Mouse (Mus musculus): ENCODE data around the gene Crb2. TPM values are rescaled to one million over a fixed set of nuclear protein-coding genes. Genes with fewer than 3 reads are reported as not detected.
A peak's percentile ranks its signal among the peaks of the same experiment; 100 is the strongest.

The Crb2 gene
- polyA plus RNA-seq, 1 experiment from 2014 or later: 30.4 TPM

DNA sequence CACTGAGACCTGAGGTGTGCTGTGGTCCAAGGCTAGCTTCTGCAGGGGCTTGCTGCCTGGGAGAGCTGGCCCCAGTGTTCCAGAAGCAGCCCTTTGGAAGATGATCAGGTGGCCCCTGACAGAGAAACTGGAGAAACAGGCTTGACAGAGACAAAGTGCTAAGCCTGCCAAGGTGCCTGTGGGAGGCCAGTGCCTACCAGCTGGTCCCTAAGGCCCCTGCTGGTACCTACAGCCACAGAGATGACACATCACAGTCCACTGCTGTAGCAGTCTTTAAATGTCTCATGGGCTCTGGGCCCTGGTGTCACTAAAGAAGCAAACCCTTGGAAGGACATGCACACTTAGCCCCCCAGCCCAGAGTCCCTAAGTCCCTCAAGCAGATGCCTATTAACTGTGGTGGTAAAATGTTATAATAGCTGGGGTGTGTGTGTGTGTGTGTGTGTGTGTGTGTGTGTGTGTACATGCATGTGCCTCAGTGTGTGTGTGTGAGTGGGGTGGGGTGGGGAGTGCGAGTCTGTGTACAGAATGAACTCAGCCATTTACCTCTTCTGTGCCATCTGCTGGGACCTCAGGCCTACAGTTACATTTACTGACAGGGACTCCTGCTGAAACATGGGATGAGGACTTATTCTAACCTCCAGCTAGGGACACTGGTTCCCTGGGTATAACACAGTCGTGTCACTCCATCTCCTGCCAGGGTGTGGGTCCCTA lies 19.7 kb upstream of the Crb2 start:
- peaks cover 59% of the 10 kb centered on the region for H3K27me3 ChIP-seq (ENCODE audit: poor library complexity, severe bottlenecking)
- H3K4me1 ChIP-seq: peaks cover 27% of the 10 kb centered on the region
- H3K36me3 ChIP-seq (replicated peaks): no peaks in the 10 kb centered on the region
- H3K4me3 ChIP-seq: no peak overlapping the region
- H3K27ac ChIP-seq: no peak overlapping the region
- no peak for DNase-seq (ENCODE audit: extremely low spot score, low spot score)
- H3K9me3 ChIP-seq: no peaks in the 10 kb centered on the region
- WGBS: 80% methylated on average over 2 of the region's 2 CpGs

DNA sequence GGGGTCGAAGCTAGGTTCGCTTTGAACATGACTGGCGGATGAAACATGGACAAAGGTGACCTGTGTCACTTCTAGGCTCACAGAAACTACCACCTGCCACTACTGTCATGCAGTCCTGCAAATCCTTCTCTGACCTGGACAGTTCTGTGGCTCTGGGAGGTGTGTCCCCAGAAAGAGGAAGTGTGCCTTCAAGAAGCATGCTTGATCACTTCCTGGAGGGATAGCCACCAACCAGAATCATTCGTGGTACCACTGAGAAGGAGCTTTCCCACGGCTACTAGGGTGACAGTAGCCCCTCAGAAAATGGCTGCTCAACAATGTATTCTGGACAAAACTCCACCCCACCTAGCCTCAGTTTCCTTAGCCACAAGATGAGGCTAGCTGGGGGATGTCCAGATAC lies 19.0 kb upstream of the Crb2 start:
- no peaks in the 10 kb centered on the region for H3K9me3 ChIP-seq
- no peak for DNase-seq (ENCODE audit: extremely low spot score, low spot score)
- WGBS: 87% methylated on average over 5 of the region's 5 CpGs
- H3K4me3 ChIP-seq: no peak overlapping the region
- H3K27me3 ChIP-seq (ENCODE audit: poor library complexity, severe bottlenecking): peaks cover 65% of the 10 kb centered on the region
- H3K4me1 ChIP-seq: peaks cover 27% of the 10 kb centered on the region
- no peaks in the 10 kb centered on the region for H3K36me3 ChIP-seq (replicated peaks)
- no peak overlapping the region for H3K27ac ChIP-seq

DNA sequence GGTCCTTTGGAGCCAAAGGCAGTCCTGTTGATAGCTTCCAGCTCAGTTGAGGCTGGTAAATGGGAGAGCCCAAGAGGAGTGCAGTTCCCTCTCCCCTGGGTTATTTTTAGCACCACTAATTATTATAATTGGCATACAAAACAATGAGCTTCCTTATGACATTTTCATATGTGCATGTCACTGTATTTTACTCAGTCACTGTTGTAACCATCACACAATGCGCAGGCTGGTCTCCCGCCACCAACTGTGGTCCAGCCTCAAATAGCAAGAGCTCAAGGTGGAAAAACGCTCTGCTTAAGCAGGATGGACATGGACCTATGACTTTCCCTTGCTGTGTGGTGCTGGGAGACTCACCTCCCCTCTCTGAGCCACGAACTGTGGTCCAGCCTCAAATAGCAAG lies 18.3 kb upstream of the Crb2 start:
- peaks cover 73% of the 10 kb centered on the region for H3K27me3 ChIP-seq (ENCODE audit: poor library complexity, severe bottlenecking)
- peaks cover 27% of the 10 kb centered on the region for H3K4me1 ChIP-seq
- DNase-seq (ENCODE audit: extremely low spot score, low spot score): no peak
- no peaks in the 10 kb centered on the region for H3K9me3 ChIP-seq
- no peak overlapping the region for H3K4me3 ChIP-seq
- no peaks in the 10 kb centered on the region for H3K36me3 ChIP-seq (replicated peaks)
- WGBS: 89% methylated on average over 4 of the region's 4 CpGs
- H3K27ac ChIP-seq: peak overlapping the region; percentile 58

DNA sequence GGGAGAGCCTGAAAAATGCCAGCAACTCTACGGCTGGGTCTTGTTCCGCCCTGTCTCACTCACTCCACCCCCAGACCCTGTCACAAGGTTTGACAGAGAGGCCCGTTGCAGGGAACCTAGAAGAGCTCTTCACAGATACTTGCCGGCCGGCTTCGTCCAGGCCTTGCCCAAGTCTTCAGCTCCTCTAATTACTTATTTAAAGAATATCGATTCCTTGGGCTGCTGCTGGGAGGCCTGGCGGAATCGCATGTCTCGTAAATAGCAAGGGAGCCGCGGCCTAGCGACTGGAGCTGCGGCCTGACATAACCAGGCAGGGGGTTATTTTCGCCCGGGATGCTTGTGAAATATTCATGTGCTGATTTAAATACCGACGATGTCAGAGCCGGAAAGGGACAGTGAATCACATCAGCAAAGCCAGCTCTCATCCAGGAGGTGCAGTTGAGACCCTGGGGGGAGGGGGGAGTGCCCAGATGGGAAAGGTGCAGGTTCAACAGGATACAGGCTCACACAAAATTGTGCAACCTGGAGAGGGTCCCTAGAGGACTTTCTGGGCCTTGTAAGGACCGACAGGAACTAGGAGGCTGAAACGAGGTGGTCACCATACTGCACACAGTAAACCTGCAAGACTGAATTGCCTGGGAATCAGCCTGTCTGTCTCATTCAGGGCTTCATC lies 17.6 kb upstream of the Crb2 start:
- peak overlapping the region; percentile 58 for H3K27ac ChIP-seq

GRCm38 (mm10) chr2:37760633-37761032 lies 15.4 kb upstream of the Crb2 start:
- 25% methylated on average over 6 of the region's 6 CpGs for WGBS
- H3K27me3 ChIP-seq (ENCODE audit: poor library complexity, severe bottlenecking): peaks cover 90% of the 10 kb centered on the region
- peaks cover 46% of the 10 kb centered on the region for H3K4me1 ChIP-seq
- DNase-seq (ENCODE audit: extremely low spot score, low spot score): no peak
- H3K36me3 ChIP-seq (replicated peaks): no peaks in the 10 kb centered on the region
- H3K9me3 ChIP-seq: no peaks in the 10 kb centered on the region
- no peak overlapping the region for H3K4me3 ChIP-seq
- no peak overlapping the region for H3K27ac ChIP-seq

More for the DNA sequence above, 17.6 kb upstream of the Crb2 start:
- peaks cover 78% of the 10 kb centered on the region for H3K27me3 ChIP-seq (ENCODE audit: poor library complexity, severe bottlenecking)
- peak overlapping the region; percentile 25 for H3K4me3 ChIP-seq
- DNase-seq (ENCODE audit: extremely low spot score, low spot score): no peak
- peaks cover 30% of the 10 kb centered on the region for H3K4me1 ChIP-seq
- no peaks in the 10 kb centered on the region for H3K9me3 ChIP-seq
- 25% methylated on average over 21 of the region's 21 CpGs for WGBS
- no peaks in the 10 kb centered on the region for H3K36me3 ChIP-seq (replicated peaks)

GRCm38 (mm10) chr2:37763638-37764037 lies 12.4 kb upstream of the Crb2 start:
- peaks cover 63% of the 10 kb centered on the region for H3K4me1 ChIP-seq
- H3K27ac ChIP-seq: no peak overlapping the region
- H3K4me3 ChIP-seq: no peak overlapping the region
- WGBS: 27% methylated on average over 3 of the region's 3 CpGs
- no peaks in the 10 kb centered on the region for H3K36me3 ChIP-seq (replicated peaks)
- DNase-seq (ENCODE audit: extremely low spot score, low spot score): no peak
- H3K27me3 ChIP-seq (ENCODE audit: poor library complexity, severe bottlenecking): peaks cover 92% of the 10 kb centered on the region
- H3K9me3 ChIP-seq: no peaks in the 10 kb centered on the region

DNA sequence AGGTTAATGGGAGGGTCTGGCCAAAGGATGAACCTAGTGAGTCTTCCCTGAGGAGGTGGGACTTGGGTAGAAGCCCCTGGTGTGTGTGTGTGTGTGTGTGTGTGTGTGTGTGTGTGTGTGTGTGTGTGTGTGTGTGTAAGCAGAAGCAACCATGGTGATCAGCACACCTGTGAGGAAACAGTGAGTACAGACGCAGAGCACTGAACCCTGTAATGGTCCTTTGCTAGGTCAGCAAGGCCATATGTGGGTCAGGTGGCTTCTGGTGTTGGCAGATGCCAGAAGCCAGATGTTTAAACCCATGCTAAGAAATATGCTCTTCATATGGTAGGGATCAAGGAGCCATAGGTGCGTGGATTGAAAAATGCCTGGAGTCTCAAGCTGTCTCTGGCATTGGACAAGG lies 11.5 kb upstream of the Crb2 start:
- WGBS: 97% methylated on average over 2 of the region's 2 CpGs

GRCm38 (mm10) chr2:37765082-37765483 lies 11.0 kb upstream of the Crb2 start:
- H3K4me3 ChIP-seq: no peak overlapping the region
- WGBS: 26% methylated on average over 21 of the region's 21 CpGs
- peak overlapping the region; percentile 36; the same call in 1 of the 2 replicates for H3K27ac ChIP-seq
- no peaks in the 10 kb centered on the region for H3K36me3 ChIP-seq (replicated peaks)
- DNase-seq (ENCODE audit: extremely low spot score, low spot score): no peak
- H3K4me1 ChIP-seq: peaks cover 62% of the 10 kb centered on the region
- no peaks in the 10 kb centered on the region for H3K9me3 ChIP-seq
- peaks cover 92% of the 10 kb centered on the region for H3K27me3 ChIP-seq (ENCODE audit: poor library complexity, severe bottlenecking)

More for the DNA sequence above, 11.5 kb upstream of the Crb2 start:
- DNase-seq (ENCODE audit: extremely low spot score, low spot score): no peak
- peaks cover 65% of the 10 kb centered on the region for H3K4me1 ChIP-seq
- H3K36me3 ChIP-seq (replicated peaks): no peaks in the 10 kb centered on the region
- H3K27me3 ChIP-seq (ENCODE audit: poor library complexity, severe bottlenecking): peaks cover 92% of the 10 kb centered on the region
- no peak overlapping the region for H3K27ac ChIP-seq
- H3K4me3 ChIP-seq: no peak overlapping the region
- no peaks in the 10 kb centered on the region for H3K9me3 ChIP-seq

DNA sequence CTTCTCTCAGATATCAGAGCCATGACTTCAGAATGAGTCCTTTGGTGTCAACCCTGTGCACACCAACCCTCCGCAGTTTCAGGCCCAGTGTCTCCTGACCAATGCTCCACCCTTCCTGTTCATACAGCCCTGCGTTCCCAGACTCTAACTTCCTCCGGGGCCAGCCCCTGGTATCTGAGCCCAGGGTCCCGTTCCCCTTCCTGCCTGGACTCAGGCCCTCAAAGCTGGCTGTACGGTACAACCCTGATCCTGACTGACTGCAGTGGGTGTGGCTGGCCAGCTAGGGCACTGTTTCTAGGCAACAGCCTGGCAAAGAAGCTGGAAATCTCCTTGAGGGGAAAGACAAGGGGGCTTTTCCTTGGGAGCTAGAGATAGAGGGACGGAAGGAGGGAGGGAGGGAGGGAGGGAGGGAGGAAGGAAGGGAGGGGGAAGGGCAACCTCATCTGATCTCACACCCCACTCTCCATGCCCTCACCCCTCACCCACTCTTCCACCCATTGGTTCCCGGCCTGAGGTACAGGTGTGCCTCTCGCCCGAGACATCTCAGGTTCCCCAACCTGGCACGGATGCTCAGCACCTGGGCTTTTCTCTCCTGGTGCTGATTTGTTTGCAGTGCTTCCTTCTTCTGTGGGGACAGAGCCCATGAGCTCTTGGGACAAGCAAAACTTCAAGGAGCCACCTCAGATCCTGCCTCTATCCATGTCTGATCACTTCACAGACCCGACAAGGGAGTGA lies 9.9 kb upstream of the Crb2 start:
- peak overlapping the region; percentile 53; the same call in 1 of the 2 replicates for H3K27ac ChIP-seq
- 43% methylated on average over 11 of the region's 11 CpGs for WGBS
- H3K36me3 ChIP-seq (replicated peaks): no peaks in the 10 kb centered on the region
- H3K9me3 ChIP-seq: no peaks in the 10 kb centered on the region
- H3K27me3 ChIP-seq (ENCODE audit: poor library complexity, severe bottlenecking): peaks cover 93% of the 10 kb centered on the region
- H3K4me3 ChIP-seq: no peak overlapping the region
- DNase-seq (ENCODE audit: extremely low spot score, low spot score): no peak
- peaks cover 62% of the 10 kb centered on the region for H3K4me1 ChIP-seq

DNA sequence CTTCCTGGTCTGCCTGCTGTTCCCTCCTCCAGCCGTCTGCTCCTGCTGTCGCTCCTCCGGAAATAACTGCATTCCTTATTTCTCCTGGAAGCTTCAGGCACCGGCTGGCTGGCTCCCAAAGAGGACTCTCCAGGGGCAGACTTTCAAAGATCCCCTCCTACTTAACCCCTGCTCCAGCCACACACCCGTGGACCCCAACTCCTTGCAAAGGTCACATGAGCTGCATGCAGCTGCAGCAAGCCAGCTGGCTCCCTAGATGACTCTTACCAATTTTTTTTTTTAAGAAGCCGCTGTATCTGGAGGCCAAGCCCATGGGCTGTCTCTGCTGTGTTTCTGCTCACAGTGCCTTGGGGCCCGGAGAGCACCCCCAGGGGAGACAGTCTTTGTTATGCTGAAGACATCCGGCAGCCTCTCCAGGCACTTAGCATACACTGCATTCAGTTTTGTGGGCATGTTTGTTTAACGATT lies 8.9 kb upstream of the Crb2 start:
- Histone ChIP-seq H3K4me3 (no peak overlapping the region), H3K4me1 (peaks cover 67% of the 10 kb centered on the region), H3K36me3 (replicated peaks) (no peaks in the 10 kb centered on the region), H3K27ac (peak overlapping the region; percentile 31; the same call in 1 of the 2 replicates), H3K9me3 (no peaks in the 10 kb centered on the region), H3K27me3 (ENCODE audit: poor library complexity, severe bottlenecking) (peaks cover 85% of the 10 kb centered on the region)
- no peak for DNase-seq (ENCODE audit: extremely low spot score, low spot score)
- 6% methylated on average over 9 of the region's 9 CpGs for WGBS

- WGBS: 50% methylated on average over 3 of the region's 3 CpGs
- Histone ChIP-seq H3K9me3 (no peaks in the 10 kb centered on the region), H3K27ac (no peak overlapping the region), H3K36me3 (replicated peaks) (no peaks in the 10 kb centered on the region), H3K27me3 (ENCODE audit: poor library complexity, severe bottlenecking) (peaks cover 78% of the 10 kb centered on the region), H3K4me1 (peaks cover 67% of the 10 kb centered on the region), H3K4me3 (no peak overlapping the region)
- DNase-seq (ENCODE audit: extremely low spot score, low spot score): no peak
Measured at GRCm38 (mm10) chr2:37767739-37768138, 8.3 kb upstream of the Crb2 start.

GRCm38 (mm10) chr2:37768903-37769302 lies 7.1 kb upstream of the Crb2 start:
- 59% methylated on average over 2 of the region's 2 CpGs for WGBS
- peaks cover 73% of the 10 kb centered on the region for H3K27me3 ChIP-seq (ENCODE audit: poor library complexity, severe bottlenecking)
- DNase-seq (ENCODE audit: extremely low spot score, low spot score): no peak
- H3K9me3 ChIP-seq: no peaks in the 10 kb centered on the region
- peaks cover 60% of the 10 kb centered on the region for H3K4me1 ChIP-seq
- no peaks in the 10 kb centered on the region for H3K36me3 ChIP-seq (replicated peaks)
- peak overlapping the region; percentile 48; the same call in 1 of the 2 replicates for H3K27ac ChIP-seq
- H3K4me3 ChIP-seq: no peak overlapping the region
